Mouse (Mus musculus) layer of hippocampus, adult 9-10 months (tissue): Measurements from ENCODE around the gene Gm4187.
"Not testable (repeated sequence)": the region's sequence is repeated elsewhere in the genome, so short reads cannot be mapped to it uniquely, and the experiment has no call there.

Experiments used
- DNase-seq: peaks from one replicate; pipeline ENCODE4 v3.0.0; 2022; ENCODE audit warnings: low spot score

Gm4187 gene

DNA sequence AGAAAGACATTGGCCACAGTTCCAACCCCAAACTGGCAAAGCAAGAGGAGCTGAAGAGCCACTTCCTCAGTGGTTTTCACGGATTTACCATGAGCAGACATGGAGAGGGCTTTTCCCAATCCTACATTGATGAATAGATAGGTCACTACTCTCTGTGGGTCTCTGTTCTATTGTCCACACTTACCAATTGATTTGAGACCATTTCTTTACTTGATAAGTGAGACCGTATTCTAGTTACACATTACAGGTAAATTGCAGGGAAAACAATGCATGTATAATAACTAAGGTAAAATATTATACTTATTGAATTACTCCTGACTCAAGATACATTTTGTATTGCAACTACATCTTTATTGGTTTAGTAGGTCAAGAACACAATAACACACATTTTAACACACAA lies at the start of gene Gm4187:
Gm4187 (minus strand) TSS at position 101 of the 400 bp plus-strand sequence.
- DNase-seq, result not testable (repeated sequence)

- DNase-seq, result not testable (repeated sequence)
Measured at GRCm38 (mm10) chr7:22370939-22371338, 41.4 kb upstream of the Gm4187 start, which contains the start of gene Gm8660. Gene Gm8660 (minus strand): TSS chr7:22371039.
